Mouse (Mus musculus): ENCODE results near the gene Iffo1.

The Iffo1 gene

DNA sequence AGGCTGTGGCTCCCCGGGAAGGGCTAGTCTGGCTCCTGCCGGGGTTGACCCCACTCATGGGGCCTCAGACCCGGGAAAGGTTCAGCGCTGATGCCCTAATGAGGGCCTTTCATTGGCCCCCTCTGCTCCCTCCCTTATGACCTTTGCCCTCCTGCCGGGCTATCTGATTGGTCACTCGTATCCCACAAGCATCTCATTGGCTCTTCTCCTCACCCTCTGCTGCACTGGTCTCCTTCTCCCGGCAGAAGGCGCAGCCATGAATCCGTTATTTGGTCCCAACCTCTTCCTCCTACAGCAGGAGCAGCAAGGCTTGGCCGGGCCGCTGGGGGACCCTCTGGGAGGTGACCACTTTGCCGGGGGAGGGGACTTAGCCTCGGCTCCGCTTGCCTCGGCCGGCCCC is at the start of gene Iffo1:
Gene Iffo1 (plus strand): TSS at position 241 of the 400 bp plus-strand sequence.
- CTCF ChIA-PET, result no interaction called here

DNA sequence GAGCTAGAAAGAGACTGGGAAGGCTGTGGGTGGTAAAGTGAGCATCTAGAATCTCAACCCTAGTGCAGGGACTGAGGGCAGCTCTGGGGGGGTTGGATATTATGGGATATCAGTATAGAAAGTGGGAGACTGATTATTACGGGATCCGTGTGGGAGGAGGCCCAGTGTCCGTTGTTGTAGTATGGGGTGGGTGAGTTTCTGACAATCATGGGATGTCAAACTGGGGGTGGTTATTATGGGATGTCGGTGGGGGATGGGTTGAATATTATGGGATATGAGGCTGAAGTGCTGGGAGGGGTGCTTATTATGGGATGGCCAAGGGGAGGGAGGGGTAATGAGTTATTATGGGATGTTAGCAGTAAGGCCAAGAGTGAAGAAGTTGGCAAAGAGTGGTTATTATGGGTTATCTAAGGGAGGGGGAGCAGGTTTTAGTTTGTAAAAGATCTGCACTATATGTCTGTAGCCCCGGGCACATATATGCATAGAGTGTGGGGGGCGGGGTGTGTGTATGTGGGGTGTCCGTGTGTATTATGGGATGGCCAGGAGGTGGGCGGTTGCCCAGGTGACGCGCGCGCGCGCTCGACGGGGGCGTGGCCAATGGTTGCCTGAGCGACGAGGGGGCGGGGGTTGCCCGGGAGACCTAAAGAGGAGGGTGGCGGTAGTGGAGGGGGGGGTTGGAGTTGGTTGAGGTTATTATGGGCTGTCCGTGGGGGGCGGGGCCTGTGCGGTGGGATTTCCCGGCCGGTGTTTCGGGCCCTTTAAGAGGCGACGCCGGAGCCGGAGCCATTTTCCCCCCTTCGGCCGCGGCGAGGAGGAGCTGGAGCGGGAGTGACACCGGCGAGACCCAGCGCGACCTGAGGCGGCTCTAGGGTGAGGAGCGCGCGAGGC is 49.4 kb upstream of the Iffo1 start, which contains the start of gene Chd4:
Gene Chd4 (plus strand): TSS at position 591 of the 888 bp plus-strand sequence.
- CTCF ChIA-PET, result no interaction called here

DNA sequence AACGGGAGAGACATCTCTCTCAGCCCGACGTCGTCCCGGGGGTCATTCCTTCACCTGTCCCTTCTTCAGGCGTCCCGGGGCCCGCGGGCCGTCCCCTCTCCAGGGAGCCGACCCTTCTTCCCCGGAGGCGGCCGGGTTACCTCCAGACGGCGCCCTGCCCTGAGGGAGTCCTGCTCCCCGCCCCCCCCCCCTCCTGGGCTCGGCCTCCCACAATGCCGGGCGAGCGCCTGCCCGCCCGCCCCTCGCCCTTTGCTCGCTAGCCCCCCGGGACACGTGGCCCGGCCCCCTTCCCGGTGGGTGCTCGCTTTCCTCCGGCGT is 48.8 kb upstream of the Iffo1 start:
- CTCF ChIA-PET, result no interaction called here

DNA sequence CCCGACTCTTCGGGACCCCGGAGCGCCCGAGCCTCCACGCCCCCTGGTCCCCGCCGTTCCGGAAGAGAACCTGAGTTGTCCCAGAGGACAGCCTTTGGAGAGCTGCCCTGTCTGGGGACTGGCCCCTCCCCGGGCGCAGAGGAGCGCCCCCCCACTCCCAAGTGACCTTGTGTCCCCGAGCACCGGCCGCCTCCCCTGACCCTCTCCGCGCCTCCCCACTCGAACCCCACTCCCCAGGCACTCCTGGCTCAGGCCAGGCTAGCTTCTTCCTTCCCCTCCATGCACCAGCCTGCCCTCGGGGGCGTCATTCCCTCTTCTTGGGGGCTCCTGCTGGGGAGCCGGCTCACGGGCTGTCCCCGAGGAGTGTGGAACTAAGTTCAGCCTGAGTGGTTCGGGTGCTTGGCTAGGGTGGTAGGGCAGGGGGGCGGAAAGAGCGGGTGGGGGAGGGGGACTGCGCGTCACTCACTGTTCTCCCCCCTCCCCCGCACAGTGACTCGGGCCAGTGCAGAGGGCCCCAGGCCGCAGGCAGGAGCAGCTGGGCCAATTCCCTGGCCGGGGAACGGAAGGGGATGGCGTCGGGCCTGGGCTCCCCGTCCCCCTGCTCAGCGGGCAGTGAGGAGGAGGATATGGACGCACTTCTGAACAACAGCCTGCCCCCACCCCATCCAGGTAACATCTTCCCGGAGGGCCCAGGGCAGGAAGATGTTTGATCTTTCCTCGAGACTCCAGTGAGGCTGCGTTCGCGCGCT is 48.3 kb upstream of the Iffo1 start:
- CTCF ChIA-PET, result no interaction called here

DNA sequence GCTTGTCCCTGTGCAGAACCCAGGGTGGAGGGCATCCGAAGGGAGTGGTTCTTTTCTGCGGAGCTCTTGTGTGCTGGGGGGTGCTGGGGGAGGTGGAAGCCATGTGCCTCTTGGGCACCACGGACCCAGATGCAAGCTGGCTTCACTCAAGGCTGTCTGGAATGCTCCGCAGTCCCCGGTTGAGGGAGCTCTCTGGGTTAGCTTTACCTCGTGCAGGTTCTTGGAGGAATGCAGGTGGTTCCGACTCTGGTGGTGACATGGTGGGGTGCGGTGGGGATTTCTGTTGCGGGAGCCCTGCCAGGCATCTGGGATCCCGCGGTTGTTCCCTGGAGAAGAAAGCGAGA is 47.7 kb upstream of the Iffo1 start:
- CTCF ChIA-PET, result no interaction called here

DNA sequence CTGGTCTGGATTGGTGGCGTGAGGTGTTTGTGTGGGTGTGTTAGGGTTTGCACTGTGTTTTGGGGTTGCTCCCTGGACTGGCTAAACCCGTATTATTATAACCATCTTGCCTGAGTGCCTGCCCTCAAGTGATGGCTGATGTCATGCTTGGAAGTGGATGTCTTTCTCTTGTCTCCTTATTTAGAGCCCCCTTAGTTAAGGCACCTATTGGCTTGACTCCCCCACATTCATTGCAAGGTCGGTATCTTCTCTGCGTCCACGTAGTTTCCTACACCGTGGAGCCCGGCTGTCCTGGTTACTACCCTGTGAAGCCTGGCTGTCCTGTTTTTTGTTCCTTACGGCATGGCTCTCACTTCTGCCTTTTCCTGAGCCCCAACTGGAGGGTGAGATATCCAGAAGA is 47.1 kb upstream of the Iffo1 start:
- CTCF ChIA-PET, result no interaction called here

DNA sequence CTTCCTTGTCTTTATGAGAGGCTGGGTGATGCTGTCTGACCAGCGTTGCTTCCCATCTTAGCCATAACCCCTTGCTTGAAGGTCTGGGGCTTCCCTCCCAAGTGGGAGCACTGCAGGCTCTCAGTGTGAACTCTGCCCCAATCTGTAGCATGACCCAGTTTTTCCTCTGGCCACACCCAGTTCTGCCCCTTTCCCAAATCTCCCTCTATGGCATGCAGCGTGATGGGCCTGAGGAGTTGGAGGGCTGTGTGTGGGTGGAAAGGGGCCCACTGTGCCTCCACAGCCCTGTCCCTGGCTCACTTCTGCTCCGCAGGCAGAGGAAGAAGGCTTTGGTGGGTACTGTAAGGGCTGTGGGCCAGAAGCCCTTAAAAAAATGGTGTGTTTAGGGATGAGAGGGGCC is 46.5 kb upstream of the Iffo1 start:
- CTCF ChIA-PET, result no interaction called here

DNA sequence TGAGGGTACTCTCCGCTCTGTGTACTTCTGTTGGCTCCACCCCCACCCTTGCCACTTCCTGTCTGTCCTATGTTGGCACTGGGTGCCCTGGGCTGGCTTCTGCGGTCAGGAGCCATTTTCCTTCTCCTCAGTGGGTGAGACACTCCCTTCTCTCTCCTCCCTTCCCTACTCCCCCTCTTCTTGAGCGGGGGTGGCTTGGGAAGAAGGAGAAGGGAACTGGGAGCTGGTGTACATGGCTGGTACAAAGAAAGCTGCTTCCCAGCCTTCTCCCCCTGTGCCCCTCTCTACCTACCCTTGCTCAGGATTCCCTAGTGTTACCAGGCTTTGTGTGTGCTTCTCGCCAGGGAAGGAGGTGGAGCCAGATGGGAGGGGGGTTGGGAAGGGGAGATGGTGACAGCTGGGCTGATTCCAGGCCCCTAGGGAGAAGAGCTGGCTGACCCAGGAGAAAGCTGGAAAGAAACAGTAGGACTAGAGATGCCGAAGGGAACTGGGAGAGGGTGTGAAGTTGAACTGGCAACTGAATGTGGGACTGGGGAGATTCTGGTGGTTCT is 45.5 kb upstream of the Iffo1 start:
- CTCF ChIA-PET, result no interaction called here

DNA sequence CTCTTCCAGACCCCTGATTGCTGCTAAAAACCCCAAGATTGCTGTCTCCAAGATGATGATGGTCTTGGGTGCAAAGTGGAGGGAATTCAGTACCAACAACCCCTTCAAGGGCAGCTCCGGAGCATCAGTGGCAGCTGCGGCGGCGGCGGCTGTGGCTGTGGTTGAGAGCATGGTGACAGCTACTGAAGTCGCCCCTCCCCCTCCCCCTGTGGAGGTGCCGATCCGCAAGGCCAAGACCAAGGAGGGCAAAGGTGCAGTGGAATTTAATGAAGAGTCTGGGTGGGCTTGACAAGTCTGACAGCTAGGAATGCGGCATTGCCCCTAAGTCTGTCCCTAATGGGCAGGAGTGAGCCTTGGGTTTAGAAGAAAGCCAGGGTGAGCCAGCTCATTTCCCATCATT is 43.6 kb upstream of the Iffo1 start:
- CTCF ChIA-PET, result interaction anchor here (0.6 to 1.9 kb wide), 3 partner anchors 21 to 168 kb away, joined by 3 to 6 read pairs (median 4); no protein-coding TSS in a partner anchor

DNA sequence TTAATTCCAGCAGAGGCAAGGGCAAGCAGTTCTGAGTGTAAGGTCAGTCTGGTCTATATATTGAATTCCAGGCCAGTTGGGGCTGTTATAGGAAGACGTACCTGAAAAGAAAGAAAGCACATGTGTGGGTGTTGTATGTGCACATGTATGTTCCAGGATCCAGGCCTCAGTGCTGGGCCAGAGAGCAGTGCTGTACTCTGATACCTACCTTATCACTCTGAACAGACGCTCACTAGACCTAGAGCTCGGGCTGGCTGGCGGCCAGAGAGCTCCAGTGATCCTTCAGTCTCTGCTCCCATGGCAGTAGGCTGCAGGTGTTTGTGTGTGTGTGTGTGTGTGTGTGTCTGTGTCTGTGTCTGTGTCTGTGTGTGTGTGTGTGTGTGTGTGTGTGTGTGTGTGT is 40.8 kb upstream of the Iffo1 start:
- CTCF ChIA-PET, result interaction anchor here (0.6 to 0.8 kb wide), 2 partner anchors 9 to 119 kb away, joined by 6 to 11 read pairs; no protein-coding TSS in a partner anchor

DNA sequence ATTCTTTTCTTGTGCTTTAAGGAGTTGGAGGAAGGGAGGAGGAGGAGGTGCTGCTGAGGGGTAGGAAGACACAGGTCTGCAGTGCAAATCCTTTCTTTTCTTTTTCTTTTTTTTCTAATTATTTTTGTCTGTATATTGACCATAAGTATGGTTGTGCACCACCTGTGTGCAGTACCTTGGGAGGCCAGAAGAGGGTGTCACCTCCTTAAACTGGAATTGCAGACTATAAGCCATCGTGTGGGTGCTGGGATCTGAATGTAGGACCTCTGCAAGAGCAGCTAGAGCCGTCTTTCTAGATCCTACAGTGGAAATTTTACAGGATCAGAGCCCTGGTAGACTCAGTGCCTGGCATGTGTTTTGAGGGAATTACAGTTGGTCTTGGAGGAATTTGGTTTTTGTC is 37.3 kb upstream of the Iffo1 start:
- CTCF ChIA-PET, result no interaction called here

DNA sequence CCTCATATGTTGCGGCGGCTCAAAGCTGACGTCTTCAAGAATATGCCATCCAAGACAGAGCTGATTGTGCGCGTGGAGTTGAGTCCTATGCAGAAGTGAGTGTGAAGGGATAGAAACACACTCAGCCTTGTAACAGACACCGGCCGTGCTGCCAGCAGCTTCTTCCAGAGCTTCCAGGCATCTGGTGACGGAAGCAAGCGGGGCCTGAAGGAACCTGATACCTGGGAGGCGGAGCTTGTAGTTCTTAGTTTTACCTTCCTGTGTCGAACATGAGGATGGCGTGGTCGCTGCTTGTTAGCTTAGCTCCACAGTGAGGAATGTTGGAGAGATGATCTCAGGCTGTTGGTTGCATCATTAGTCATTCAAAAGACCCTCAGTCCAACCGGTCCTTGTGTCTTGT is 35.7 kb upstream of the Iffo1 start:
- CTCF ChIA-PET, result no interaction called here

DNA sequence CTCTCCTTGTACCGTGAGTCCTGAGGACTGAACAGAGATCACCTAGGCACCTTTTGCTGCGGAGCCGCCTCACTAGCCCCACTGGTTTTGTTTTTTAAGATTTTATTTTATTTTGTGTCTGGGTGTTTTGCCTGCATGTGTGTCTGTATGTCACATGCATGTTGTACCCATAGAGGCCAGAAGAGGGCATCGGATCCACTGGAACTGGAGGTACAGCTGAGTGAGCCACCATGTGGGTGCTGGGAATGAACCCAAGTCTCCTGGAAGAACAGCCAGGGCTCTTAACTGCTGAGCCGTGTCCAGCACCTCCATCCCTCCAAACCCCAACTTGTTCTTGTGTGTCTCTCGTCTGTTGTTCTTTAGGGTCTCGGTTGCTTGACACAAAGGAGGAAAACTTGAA is 34.1 kb upstream of the Iffo1 start:
- CTCF ChIA-PET, result interaction anchor here (0.7 kb wide), 1 partner anchor 18 kb away, joined by 3 read pairs; no protein-coding TSS in a partner anchor

DNA sequence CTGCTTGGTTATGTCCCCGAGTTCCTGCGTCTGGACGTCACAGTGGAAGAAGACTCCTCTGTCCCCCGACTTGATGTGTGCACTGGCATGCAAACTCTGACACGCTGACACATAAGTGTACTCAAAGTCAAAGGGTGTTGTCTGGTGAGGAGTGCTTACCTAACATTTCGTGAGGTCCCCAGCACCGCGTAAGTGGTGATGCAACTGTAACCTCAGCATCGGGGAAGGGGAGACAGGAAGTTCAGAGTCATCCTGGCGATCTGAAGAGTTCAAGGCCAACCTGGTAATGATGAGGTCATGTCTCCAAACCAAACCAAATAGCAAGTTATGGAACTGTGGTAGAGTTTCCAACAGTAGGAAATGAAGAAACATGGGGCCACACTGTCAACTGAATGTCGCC is 32.5 kb upstream of the Iffo1 start:
- CTCF ChIA-PET, result no interaction called here

DNA sequence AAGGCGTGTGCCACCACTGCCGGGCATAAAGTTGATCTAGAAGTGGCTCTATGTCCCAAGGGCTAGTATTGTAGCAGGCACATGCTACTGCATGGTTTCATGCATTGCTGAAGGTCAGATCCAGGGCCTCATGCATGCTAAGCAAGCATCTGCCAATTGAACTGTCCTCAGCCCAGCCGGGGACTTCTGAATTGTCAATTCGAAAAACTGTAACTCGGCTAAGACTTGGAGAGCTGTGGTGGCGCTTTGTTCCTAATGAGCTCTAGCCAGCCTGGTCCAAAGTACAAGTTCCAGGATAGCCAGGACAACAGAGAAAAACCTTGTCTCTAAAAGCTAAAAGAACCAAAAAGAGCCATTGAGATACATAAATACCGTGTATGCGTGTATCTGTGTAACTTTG is 25.7 kb upstream of the Iffo1 start:
- CTCF ChIA-PET, result interaction anchor here (0.6 kb wide), 1 partner anchor 165 kb away, joined by 3 read pairs; no protein-coding TSS in a partner anchor

DNA sequence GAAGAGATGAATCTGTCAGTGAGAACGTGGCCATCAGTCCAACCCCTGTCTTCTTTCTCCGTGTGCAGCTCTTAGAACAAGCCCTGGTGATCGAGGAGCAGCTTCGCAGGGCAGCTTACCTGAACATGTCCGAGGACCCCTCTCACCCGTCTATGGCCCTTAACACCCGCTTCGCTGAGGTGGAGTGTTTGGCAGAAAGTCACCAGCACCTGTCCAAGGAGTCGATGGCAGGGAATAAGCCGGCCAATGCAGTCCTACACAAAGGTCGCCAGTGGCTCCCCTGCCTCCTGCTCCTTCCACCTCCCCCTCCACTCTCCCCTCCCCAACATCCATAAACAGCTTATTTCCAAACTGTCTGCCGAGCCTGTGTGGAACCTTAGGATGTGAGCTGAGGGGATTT is 16.3 kb upstream of the Iffo1 start:
- CTCF ChIA-PET, result no interaction called here

DNA sequence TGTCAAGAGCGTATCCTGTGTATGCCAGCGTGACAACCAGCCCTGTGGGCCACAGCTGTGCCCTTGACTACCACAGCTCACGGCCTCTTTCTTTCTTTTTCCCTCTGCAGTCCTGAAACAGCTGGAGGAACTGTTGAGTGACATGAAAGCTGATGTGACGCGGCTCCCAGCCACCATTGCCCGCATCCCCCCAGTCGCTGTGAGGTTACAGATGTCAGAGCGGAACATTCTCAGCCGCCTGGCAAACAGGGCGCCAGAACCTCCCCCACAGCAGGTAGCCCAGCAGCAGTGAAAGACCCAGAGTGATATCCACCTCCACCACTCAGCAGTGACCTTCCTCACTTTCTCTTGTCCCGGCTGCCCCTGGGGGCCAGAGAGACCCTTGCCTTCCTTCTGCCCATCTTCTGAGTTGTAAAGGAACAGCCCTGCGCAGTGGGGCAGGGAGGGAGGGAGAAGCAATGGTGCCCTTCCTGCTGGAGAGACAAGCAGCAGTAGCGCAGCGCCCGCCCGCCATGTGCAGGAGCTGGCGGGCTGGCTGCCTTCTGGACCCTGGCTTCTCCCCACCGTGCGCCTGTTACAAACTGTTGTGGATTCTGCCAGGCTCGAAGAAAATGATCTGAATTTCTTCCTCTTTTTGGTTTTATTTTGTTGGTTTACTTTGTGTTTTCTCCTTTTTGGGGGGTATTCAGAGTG is 15.2 kb upstream of the Iffo1 start:
- CTCF ChIA-PET, result interaction anchor here (0.6 to 0.7 kb wide), 2 partner anchors 353 to 365 kb away, joined by 4 to 22 read pairs; partner anchors contain the start of gene Cd9

DNA sequence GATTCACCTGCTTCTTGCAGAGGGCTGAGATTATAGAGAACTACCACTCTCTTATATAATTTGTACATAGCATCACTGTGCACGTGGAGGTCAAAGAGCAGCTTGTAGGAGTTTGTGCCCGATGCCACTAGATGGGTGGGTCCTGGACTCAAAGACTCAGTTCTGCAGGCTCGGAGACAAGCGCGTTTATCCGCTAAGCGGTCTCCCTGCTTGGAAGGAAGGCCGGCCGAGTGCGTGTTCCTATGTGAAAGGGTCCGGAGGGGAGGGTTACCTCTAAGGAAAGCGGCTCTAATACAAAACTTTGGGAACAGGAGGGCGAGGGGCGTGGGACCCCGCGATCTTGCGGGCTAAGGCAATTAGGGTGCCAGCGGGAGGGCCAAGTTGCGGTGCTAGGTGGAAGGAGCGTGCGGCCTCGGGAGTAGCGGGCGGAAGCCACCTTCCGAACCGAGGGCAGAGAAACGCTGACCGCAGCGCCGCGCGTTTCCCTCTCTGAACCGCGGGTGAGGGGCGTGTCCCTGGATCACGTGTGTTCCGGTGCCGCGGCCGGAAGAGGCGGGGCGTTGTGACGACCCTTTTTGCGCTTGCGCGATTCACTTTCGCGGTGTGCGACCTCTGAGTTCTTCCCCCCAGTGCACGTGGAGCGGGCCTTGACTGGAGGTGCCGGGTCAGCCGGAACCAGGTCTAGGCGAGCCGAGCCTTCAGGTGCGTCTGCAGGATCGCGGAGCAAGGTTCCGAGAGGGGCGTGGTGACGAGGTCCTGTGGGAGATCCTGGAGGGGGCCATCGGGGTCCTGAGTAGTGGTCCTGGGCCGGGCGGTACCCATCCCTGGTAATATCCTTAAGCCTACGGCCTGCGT is 13.5 kb upstream of the Iffo1 start, which contains the start of gene Nop2:
Gene Nop2 (plus strand): TSS at position 608 of the 855 bp plus-strand sequence.
- CTCF ChIA-PET, result interaction anchor here (0.5 kb wide), 1 partner anchor 422 kb away, joined by 3 read pairs; no protein-coding TSS in a partner anchor

DNA sequence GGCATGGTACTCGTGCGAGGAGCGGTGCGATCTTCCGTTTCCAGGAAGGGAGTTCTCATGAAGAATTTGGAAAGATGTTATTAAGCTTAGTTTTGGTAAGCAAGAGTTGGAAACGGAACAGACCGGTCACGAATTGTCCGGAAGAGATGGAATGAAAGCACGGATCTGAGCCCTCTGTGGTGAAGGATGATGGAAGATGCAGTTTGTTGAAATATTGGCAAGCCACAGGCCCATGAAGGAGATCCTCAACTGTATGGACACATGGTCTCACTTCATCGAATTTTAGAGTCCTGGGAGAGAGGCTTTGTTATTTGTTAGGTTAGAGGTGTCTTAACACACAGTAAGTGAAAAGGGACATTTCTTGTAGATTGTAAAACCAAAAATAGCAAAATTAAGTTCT is 12.6 kb upstream of the Iffo1 start:
- CTCF ChIA-PET, result interaction anchor here (0.5 to 0.6 kb wide), 2 partner anchors 126 to 423 kb away, joined by 3 read pairs; no protein-coding TSS in a partner anchor

DNA sequence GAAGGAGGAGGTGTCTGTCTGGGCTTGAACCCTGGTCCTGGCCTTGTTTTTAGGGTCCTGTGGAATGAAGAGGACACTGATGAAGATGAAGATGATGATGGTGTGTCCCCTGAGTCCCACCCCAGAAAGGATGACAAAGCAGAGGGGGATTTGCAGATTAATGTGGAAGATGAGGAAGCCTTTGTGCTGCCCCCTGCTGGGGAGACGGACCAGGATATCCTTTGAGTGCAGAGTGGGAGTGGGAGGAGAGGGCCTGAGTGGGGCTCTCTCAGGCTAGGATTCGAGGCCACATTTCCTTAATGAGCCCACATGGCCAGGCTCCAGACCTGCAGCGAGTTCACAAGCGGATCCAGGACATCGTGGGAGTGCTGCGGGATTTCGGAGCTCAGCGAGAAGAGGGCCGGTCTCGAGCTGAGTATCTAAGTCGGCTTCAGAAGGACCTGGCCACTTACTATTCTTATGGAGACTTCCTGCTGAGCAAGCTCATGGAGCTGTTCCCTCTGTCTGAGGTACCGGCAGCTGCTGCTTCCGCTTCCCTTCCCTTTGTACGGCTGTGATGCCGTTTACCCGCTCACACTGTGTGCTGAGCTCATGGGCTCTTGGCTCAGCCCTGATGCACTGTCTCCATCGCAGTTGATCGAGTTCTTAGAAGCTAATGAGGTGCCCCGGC is 7.9 kb upstream of the Iffo1 start:
- CTCF ChIA-PET, result interaction anchor here (0.6 to 1.0 kb wide), 3 partner anchors 36 to 100 kb away, joined by 3 to 4 read pairs (median 3); partner anchors contain the start of gene Cd27

All from spleen, embryonic (tissue).